Mouse (Mus musculus) 3T3-L1 (cell line): ENCODE results near the gene Arpin.
A peak's percentile ranks its signal among the peaks of the same experiment; 100 is the strongest.

ENCODE experiments used
- DNase-seq: peaks from one replicate; pipeline ENCODE4 v3.0.0-alpha.2; 2015; ENCODE audit warnings: low read depth, low spot score

Gene Arpin

DNA sequence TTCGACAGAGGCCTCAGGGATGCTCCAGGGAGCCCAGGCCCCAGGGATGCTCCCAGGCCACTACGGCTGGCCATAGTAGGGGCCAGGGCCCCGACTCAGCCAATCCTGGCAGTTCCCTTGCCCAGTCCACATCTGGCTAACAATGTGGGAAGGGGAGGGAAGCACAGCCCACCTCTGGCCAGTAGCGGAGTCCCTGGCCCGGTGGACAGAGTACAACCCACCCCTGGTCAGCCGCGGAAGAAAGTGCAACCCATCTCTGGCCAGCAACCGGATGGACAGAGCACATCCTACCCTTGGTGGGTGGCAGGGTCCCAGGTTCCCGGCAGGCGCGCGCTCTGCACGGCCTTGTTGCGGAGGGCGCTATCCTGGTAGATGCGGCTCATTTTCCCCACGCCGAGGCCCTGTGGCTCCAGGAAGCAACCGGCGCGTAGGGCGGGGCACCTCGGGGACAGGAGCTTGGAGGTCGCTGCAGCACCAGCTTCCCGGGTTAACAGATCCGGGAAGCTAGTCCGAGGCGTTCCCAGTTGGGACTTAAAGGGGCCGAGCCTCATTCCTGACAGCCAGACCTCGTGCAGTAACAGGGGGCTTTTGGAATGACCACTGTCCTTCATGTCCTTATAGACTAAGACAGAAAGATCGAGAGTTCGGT, at the start of gene Arpin:
Gene Arpin (minus strand): TSS at position 498 of the 649 bp plus-strand sequence.
- DNase-seq = peak; percentile 72

- DNase-seq = no peak
Measured at GRCm38 (mm10) chr7:79975316-79975715, 40.2 kb upstream of the Arpin start.

DNA sequence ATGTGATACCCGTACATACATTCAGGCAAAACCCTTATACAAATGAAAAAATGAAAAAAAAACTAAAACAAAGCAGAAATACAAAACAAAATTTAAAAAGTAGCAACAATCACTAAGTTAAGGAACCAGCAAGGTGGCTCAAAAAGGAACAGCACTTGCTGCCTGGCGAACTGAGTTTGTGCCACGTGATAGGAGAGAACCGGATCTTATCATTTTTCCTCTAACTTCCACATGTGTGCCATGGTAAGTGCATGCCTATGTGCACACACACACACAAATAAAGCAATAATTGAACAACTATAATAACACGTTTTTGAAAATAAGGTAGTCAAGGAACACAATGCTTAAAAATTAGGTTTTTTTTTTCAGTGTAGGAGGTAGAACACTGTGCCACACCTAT, 37.0 kb upstream of the Arpin start:
- DNase-seq = no peak

DNA sequence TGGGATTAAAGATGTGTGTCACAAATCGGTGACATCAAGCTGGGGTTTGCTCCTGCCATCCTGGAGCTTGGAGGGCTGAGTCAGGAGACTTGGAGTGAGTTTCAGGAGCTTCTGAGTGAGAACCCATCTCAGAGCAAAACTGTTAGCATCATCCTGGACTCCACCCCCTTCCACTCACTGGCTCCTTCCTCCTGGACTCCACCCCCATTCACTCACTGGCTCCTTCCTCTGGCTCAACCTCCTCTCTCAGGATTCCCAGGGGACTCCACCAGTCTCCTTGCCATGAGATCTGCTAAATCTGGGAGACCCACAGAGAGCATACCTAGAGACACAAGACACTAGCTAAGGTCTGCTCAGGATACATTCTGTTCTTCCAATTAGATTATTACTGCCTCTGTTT, 35.2 kb upstream of the Arpin start:
- no peak for DNase-seq

- DNase-seq = no peak
Measured at GRCm38 (mm10) chr7:79968326-79968725, 33.2 kb upstream of the Arpin start.

GRCm38 (mm10) chr7:79961600-79961999, 26.4 kb upstream of the Arpin start:
- DNase-seq = no peak

DNA sequence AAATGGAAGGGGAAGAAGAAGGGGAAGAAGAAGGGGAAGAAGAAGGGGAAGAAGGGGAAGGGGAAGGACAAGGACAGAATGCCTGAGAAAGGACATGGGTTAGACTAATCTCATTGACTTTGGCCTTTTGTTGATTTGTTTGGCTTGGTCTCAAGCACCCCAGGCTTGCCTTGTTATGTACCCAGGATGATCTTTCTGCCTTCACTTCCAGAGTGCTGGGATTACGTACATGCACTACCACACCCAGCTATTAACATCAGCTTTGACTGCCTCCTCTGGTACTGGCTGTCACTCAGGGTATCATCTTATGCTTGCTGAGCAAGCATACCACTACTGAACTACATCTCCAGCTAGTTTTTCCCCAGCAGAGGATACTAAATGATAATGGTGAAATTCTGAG, 21.0 kb upstream of the Arpin start:
- no peak for DNase-seq

- no peak for DNase-seq
Measured at GRCm38 (mm10) chr7:79954890-79955289, 19.7 kb upstream of the Arpin start.

GRCm38 (mm10) chr7:79951038-79951437, 15.9 kb upstream of the Arpin start:
- DNase-seq = no peak

DNA sequence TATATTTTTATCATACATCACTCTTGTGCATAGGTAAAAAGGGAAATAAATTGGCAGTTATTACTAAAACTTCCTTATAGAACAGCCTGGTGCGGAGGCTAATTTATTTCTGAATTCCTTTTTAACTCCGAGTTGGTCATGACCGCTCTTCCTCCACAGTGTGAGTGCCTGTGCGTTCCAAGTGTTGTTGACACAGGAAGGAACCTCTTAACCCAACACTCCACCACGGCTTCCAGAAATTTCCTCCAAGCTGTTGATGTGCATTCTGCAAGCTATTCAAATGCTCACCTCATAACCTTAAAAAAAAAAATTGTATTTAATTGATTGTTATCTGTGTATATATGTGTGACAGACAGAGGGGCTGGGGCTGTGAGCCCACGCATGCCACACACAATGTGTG, 15.1 kb upstream of the Arpin start:
- no peak for DNase-seq

DNA sequence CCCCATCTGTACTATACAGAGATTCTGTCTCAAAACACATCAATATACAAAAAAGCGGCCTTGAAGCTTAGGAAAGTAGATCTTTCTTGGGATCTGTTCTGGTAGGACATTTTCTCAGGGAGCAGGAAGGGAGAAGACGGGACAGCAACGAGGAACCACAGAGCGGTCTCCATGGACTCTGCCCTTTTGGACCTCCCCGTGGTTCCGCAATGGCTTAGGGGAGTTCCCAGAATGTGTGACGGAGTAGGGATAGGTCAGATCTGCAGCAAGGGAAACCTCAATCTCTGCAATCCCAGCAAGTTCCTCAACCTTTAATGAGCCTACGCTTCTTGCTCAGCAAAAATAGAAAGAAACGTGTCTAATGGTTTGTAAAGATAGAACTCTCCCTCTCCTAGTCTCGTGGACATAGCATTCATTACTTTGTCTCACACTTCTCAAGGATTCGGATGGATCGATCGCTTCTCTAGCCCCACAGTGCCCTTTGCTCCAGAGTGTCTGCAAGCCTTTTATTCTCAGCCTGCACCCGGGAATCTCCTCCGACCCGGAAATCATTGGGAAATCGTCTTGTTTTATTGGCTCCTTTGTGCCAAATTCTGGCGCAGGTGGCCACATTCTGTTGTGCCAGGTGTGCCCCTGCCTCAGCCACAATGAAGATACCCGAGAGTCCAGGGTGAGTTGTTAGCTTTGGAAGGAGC, 499 bp upstream of the Arpin start:
- peak; percentile 66 for DNase-seq

DNA sequence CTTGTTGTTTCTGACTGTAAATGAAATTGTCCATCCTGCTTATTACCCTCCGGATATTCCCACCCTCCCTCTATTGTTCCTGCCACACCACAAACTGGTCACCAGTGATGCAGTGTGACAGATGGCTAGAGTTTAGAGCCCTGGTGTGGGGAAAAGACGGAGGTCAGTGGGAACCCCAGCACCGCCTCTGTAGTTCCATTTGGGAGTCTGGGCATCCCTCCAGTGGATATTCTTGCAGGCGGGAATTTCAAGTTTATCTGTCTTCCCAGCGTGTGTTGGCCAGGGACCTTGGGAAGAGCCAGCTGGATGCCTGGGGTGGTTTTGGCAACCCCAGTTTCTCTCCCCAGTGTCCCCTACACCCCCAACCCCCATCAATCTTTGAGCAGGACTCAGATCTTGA, 698 bp downstream of the Arpin start:
- peak; percentile 65 for DNase-seq

DNA sequence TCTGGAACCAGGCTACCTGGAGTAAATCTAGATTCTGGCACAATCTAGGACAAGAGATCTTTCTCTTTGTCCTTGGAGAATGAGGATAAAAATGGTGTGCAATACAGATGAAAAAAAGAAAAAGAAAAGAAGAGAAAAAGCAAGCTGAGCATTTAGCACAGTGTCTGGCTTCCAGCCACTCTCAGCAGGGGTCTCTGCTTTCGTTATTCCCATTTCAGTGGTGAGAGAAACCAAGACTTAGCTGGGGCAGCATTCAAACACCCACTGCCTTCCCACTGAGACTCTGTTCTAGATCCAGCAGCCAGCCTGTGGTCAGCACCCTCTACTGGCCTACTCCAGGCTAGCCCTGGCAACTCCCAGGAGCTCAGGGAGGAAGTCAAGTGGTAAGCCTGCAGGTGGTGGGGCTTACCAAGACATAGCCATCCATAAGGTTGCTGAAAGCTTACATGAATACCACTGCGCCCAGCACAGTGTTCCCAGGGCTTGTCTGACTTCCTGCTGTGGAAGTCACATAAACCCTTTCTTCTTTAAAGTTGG, 6.6 kb downstream of the Arpin start:
- no peak for DNase-seq

DNA sequence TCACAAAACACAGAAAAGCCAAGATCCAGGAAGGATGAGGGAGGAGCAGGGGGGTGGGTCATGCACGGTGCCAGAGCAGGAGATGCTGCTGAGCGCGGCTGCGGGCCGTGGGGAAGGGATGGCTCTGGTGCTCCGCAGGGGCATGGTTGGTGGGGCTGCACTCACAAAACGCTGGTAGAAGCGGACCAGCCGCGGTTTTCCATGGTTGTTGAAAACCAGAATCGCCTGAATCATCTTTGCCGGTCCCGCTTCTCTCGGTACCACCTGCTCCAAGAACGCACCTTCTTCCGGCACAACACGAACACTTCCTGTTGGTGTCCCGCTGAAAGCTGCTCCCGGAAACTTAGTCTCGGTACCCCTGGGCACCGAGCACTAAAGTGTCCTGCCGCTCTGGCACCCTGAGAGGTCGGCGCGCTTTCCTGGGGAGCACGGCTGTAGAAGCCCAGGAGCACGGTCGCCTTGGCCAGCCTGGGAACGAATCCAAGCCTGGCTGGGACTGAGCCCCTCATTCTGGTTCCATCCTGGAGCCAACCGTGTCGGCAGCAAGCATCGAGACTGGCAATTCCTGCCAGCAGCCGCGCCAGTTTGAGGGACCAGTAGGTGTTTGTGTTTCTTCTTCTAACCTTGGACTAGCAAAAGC, 14.7 kb downstream of the Arpin start, which contains the start of gene Ap3s2:
Gene Ap3s2 (minus strand): TSS at position 306 of the 640 bp plus-strand sequence.
- peak; percentile 89 for DNase-seq

- DNase-seq = peak; percentile 71
Measured at GRCm38 (mm10) chr7:79914556-79914955, 20.6 kb downstream of the Arpin start.

DNA sequence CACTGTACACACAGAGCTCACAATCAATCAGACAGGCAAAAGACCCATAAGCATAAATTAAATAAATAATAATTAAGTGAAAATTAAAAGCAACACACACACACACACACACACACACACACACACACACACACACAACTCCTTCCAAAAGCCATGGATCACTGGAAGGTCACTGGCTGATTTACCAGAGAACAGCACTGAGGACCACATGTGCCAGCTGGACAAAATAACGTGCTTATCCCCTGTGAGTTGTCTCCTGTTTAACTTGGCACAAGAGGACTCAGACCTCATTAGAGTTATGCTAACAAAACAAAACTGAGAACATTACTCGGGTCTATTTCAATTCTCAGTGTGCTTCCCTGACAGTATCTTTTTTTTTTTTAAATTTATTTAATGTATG, 27.8 kb downstream of the Arpin start:
- peak; percentile 27 for DNase-seq

GRCm38 (mm10) chr7:79906914-79907313, 28.2 kb downstream of the Arpin start:
- no peak for DNase-seq

DNA sequence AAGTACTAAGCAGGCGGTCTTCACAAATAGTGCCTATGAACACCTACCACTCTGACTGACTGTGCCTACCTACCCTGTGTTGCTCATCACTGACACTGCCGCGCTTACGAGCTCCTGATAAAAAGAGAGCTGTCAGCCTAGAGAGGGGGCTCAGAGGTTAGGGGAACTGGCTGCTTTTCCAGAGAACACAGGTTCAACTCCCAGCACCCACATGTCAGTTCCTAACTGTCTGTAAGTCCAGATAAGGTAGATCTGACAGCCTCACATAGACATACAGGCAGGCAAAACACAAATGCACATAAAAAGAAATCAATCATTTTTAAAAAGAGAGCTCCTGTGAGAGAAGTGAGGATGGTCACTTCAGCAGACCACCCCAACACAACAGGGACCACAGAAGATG, 30.0 kb downstream of the Arpin start:
- no peak for DNase-seq

DNA sequence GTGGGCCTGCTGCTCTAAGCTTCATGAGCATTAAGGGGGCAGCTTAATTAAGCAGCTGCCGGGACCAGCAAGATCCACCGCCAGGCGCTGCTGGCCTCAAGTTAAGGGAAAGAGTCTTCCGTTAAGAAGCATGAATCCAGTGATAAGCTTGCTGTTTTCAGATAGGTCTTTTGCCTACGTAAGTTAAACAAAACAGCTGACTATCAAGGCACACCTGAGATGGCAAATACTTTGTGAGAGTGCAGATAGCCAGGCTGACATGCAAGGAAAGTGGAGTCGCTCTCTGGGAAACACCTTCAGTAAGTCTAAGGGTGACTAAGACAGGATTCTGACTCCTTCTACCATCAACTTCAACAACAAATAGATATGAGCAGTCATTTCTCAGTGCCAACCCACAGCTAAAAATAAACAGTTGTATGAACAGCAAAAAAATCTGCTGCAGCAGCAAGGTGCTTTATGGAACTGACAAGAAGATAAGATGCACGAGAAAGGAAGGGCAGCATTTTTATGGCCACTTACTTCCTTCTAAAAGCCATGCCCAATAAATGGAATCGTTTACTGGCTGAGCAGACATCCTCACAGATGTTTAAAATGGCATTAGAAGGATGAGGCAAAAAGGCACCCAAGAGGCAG, 31.9 kb downstream of the Arpin start:
- DNase-seq = no peak

- no peak for DNase-seq
Measured at GRCm38 (mm10) chr7:79900753-79901152, 34.4 kb downstream of the Arpin start.

GRCm38 (mm10) chr7:79895225-79895624, 39.9 kb downstream of the Arpin start:
- DNase-seq = no peak

DNA sequence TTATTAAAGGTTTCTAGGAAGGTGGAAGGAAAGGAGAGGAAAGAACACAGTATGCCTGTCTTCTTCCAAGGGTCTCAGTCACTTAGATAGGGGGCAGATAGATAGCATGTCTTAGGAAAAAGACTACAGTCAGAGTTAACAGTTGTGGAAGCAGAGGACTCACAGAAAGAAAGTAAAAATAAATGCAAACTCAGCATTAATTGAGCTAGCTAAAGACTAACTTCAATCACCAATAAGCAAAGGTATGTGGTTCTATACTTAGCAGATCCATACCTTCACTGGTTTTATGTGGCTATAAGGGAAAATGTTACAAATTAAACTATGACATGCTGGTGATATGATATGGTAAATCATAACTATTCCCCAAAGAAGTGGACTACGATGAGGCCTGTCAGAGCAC, 40.4 kb downstream of the Arpin start:
- no peak for DNase-seq
